Mouse (Mus musculus) spleen, adult 18-20 months (tissue): ENCODE data around the gene Fam228a.
"Not testable (repeated sequence)": the region's sequence is repeated elsewhere in the genome, so short reads cannot be mapped to it uniquely, and the experiment has no call there.

Experiments
- DNase-seq, 2 experiments: peaks; one replicate each; pipeline ENCODE4 v3.0.0; 2022; ENCODE audit warnings: mixed read lengths in 2 of 2

Gene Fam228a

GRCm38 (mm10) chr12:4715606-4716005 is 22.6 kb downstream of the Fam228a start:
- DNase-seq = no peak

GRCm38 (mm10) chr12:4713361-4713760 is 24.9 kb downstream of the Fam228a start:
- DNase-seq = no peak

GRCm38 (mm10) chr12:4709926-4710325 is 28.3 kb downstream of the Fam228a start:
- DNase-seq = no peak

- no peak for DNase-seq
Measured at GRCm38 (mm10) chr12:4708881-4709604, 29.2 kb downstream of the Fam228a start.

GRCm38 (mm10) chr12:4708296-4708695 is 29.9 kb downstream of the Fam228a start:
- no peak for DNase-seq

GRCm38 (mm10) chr12:4707488-4708017 is 30.7 kb downstream of the Fam228a start:
- DNase-seq = no peak

GRCm38 (mm10) chr12:4706901-4707300 is 31.3 kb downstream of the Fam228a start:
- DNase-seq = no peak

- no peak for DNase-seq
Measured at GRCm38 (mm10) chr12:4706175-4706574, 32.1 kb downstream of the Fam228a start.

- DNase-seq = not testable (repeated sequence)
Measured at GRCm38 (mm10) chr12:4705626-4706025, 32.6 kb downstream of the Fam228a start.

- DNase-seq = no peak
Measured at GRCm38 (mm10) chr12:4694534-4694933, 43.7 kb downstream of the Fam228a start.

GRCm38 (mm10) chr12:4691193-4691592 is 47.0 kb downstream of the Fam228a start:
- no peak for DNase-seq

GRCm38 (mm10) chr12:4689341-4689740 is 48.9 kb downstream of the Fam228a start:
- no peak for DNase-seq

- no peak for DNase-seq
Measured at GRCm38 (mm10) chr12:4688386-4688785, 49.8 kb downstream of the Fam228a start.

- no peak for DNase-seq
Measured at GRCm38 (mm10) chr12:4685441-4685840, 52.8 kb downstream of the Fam228a start.

- no peak for DNase-seq
Measured at GRCm38 (mm10) chr12:4679971-4680370, 58.3 kb downstream of the Fam228a start.

- no peak for DNase-seq
Measured at GRCm38 (mm10) chr12:4676336-4676735, 61.9 kb downstream of the Fam228a start.

GRCm38 (mm10) chr12:4665675-4666037 is 72.6 kb downstream of the Fam228a start:
- DNase-seq = no peak

- DNase-seq = no peak
Measured at GRCm38 (mm10) chr12:4664929-4665674, 73.1 kb downstream of the Fam228a start.
